Mouse (Mus musculus): Measurements from ENCODE around the gene Slc25a3.

- no peak for TF ChIP-seq CTCF (IDR thresholded peaks at IDR 0.05; ENCODE audit: low read depth, low read length)
- no peak for TF ChIP-seq POLR2A (IDR thresholded peaks at IDR 0.05; ENCODE audit: extremely low read depth, insufficient read depth, low read length)
Measured at GRCm38 (mm10) chr10:91171041-91171440, 47.2 kb upstream of the Slc25a3 start.
